Mouse (Mus musculus): ENCODE data around the gene Itgb3.
"Not testable (repeated sequence)": the region's sequence is repeated elsewhere in the genome, so short reads cannot be mapped to it uniquely, and the experiment has no call there.

Itgb3 gene

DNA sequence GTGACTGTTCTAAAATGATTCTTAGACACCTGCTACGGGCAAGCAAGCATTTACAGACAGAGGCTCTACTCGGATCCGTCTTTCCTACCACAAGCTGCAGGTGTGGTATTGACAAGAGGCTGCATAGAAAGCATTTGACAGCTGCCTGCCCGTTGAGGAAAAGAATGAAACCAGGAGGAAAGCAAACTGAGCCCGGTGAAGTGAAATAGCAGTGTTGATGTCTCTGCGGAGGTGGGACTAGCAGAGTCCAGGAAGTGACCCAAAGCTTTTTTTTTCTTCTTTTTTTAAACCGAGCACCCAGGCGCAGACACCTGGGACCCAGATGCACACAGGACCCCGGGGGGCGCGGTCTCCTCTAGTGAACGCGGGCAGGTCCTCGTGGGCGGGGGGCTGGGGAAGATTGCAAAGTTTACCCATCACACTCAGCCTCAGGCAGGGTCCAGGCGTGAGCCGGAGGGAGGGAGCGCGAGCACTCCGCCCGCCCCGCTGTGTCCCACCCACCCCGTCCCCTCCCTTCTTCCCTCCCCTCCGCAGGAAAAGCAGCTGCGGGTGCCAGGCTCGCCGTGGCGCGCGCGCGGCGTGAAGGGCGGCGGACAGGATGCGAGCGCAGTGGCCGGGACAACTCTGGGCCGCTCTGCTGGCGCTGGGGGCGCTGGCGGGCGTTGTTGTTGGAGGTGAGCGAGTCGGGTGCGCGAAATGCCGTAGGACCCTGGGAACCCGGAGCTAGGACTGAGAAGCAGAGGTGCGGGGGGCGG, at the start of gene Itgb3:
Itgb3 (plus strand) TSS at position 510 of the 755 bp plus-strand sequence.
- DNase-seq (ENCODE audit: low spot score) = peak; percentile 81

DNA sequence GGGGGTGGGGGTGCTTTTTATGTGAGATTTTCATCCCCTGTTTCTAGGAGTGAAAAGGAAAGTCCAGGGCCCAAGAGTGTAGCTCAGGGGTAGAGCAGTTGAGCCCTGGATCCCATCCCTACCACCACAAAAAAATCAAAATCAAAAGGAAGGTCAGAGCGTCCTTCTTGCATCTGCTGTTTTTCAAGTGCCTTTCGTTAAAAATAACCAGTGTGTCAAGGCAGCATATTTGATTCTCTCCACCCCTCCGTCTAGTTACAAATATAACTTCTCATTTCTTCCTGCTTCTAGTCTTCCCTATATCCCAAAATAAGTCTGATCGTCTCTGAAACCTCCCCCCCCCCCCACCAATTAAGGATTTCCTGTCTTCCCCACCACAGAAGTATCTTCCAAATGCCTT, 49.7 kb upstream of the Itgb3 start:
- no peak for DNase-seq (ENCODE audit: low spot score)

GRCm38 (mm10) chr11:104558651-104559403, 49.0 kb upstream of the Itgb3 start:
- no peak for DNase-seq (ENCODE audit: low spot score)

- DNase-seq (ENCODE audit: low spot score) = no peak
Measured at GRCm38 (mm10) chr11:104560971-104561370, 46.8 kb upstream of the Itgb3 start.

DNA sequence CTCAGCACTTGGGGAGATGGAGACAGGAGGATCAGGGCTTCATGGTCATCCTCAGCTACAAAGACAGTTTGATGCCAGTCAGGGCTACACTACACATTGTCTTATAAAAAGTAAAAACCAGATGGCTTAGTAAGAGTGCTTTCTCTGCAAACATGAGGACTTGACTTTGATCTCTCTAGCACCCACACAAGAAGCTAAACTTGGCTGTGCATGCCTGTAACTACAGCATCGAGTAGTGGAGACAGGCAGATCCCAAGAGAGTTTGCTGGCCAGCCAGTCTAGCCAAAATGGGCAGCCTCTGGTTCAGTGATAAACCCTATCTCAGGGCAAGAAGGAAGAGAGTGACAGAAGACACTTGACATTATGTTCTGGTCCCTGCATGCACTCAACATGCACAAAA, 44.3 kb upstream of the Itgb3 start:
- DNase-seq (ENCODE audit: low spot score) = no peak

DNA sequence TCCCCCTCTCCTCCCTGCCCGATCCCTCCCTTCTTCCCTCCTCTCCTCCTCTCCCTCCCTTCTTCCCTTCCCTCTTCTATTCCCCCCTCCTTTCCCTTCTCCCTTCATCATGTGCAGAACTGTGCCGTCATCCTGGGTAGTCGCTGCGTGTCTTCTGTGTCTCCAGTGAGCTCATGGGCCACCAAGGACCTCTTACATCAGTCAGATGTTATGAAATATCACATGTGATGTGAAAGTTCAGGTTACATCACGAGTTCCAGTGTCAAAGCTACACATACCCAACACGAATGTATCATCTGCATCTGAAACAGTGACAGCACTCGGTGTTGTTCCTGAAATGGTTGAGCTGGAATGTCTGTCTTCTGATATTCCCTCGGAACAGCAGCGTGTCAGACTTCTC, 42.6 kb upstream of the Itgb3 start:
- no peak for DNase-seq (ENCODE audit: low spot score)

DNA sequence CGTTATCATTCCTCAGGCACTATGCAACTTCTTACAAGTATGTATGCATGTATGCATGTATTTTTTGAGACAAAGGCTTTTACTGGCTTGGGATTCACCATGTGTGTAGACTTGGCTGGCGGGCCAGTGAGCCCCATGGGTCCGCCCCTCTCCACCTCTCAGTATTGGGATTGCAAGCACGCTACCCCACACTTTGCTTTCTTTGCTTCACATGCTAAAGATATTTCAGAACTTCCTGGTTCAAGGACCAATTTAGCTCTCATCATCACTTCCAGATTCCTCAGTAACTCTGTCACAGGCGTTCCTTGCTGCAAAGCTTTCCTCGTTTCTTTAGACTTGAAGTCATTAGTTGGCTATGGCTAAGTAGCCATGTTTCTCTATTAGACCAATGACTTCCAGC, 41.7 kb upstream of the Itgb3 start:
- DNase-seq (ENCODE audit: low spot score) = no peak

DNA sequence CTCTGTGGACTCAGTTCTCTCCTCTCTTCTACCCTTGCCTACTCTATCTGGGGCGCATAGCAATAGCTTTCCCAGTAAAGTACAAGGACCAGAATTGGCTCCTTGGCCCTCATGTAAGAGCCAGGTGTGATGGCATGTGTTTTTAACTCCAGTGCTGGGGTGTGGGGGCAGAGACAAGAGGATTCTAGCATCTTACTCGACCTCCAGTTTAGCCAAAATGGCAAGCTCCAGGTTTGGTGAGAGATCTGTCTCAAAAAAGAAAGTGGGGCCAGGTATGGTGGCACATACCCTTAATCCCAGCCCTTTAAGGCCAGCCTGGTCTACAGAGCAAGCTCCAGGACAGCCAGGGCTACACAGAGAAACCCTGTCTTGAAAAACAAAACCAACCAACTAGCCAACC, 41.0 kb upstream of the Itgb3 start:
- no peak for DNase-seq (ENCODE audit: low spot score)

DNA sequence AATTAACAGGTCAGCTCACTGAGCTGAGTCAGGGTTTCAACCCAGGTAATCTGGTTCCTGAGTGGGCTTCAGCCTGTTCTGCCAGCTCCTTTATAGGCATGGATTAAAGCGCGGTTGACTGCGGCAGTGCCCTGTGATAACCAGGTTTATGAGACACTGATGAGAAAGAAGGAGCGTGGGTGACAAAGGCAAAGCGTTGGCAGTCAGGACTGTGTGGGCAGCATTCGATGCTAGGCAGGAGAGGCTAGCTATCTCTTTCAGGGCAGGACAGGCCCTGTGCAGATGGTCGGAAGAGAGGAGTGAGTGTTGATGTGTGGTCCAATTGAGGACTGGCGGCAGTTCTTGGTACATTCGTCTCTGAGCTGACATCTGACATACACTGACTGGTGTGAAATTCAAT, 40.1 kb upstream of the Itgb3 start:
- no peak for DNase-seq (ENCODE audit: low spot score)

DNA sequence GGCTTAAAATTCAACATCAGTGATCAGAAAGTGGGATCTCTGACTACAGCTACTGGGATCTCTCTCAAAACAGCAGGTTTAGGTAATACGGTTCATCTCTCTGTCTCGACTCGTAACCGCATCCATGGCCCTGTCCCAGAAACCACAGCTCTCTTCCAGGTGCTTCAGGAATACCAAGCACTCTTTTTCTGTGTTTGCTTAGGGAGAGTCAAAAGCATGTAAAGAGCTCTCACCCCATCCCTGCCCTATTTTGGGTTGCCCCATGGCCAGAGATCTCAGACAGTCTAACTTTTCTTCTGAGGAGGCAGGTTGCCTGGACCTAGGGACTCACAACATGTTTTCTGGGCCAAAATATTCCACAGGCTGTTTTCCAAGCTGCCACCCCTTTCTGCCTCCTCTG, 39.5 kb upstream of the Itgb3 start:
- no peak for DNase-seq (ENCODE audit: low spot score)

DNA sequence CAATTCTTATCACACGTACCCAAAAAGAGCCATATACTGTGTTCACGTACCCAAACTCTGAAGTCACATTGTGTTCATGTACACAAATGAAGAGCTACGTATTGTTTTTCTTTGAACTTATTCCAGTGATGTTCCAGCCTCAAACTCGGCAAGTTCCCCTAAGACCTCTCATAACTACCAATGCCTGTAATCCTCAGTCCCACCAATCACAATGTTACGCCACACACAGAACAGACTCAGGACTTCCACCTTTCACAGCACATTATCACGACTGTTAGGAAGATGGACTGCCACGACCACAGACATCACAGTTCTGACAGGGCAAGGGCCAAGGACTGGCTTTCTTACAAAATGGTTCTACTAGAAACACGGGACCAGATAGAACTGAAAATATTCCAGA, 37.3 kb upstream of the Itgb3 start:
- not testable (repeated sequence) for DNase-seq (ENCODE audit: low spot score)

- peak; percentile 54 for DNase-seq (ENCODE audit: low spot score)
Measured at GRCm38 (mm10) chr11:104571373-104571772, 36.4 kb upstream of the Itgb3 start.

DNA sequence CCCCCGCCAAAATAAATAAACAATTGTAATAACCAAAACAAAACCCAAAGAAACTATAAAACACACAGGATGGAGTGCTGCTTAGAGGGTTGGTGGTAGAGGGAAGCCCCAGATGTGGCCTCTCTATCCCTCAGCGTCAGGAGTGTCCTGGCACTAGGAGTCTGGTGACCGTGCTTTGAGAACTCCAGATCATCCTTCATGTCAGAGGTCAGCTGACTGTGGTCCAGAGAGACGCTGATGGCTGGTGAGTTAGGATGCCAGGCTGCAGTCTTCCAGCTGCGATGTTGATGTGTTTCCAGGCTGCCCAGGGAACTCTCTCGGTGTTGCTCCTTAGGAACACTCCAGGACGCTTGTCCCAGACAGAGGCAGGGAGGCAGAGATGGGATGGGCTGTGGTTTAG, 35.7 kb upstream of the Itgb3 start:
- DNase-seq (ENCODE audit: low spot score) = peak; percentile 22

GRCm38 (mm10) chr11:104572566-104572965, 35.2 kb upstream of the Itgb3 start:
- DNase-seq (ENCODE audit: low spot score) = no peak

DNA sequence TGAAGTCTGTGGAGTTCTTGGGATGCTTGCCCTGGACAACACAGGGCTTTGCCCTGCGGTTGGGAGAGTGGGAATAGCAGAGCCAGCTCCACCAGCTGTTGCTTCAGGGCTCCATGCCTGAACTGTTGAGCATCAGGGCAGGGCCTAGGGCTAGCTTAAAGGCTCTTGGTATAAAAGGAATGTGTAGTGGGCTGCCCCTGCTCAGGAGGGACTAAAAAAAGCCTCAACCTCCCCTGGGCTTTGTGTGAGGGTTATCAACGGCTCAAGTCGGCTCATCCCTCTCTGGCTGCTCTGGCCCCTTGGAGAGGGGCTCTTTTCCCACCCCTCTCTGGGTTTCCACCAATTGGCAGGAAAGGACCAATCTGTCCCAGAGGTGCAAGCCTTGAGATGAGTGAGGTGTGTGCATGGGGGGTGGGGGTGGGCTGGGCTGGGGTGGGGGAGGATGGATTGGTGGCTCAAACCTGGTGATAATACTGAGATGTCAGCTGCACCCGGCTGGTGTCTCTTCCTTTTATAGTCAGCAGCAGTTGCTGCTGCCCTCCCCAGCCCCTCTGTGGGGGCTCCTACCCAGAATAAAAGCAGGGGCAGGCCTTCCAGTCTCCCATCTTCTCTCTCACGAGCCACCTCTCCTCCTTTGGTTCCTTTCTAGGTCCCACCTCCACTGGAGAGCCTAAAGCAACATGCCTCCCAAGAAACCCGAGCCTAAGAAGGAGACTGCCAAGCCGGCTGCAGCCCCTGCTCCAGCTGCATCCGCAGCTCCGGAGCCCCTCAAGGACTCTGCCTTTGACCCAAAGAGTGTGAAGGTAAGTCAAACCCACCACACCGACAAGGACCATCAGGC, 30.8 kb upstream of the Itgb3 start:
- DNase-seq (ENCODE audit: low spot score) = no peak

DNA sequence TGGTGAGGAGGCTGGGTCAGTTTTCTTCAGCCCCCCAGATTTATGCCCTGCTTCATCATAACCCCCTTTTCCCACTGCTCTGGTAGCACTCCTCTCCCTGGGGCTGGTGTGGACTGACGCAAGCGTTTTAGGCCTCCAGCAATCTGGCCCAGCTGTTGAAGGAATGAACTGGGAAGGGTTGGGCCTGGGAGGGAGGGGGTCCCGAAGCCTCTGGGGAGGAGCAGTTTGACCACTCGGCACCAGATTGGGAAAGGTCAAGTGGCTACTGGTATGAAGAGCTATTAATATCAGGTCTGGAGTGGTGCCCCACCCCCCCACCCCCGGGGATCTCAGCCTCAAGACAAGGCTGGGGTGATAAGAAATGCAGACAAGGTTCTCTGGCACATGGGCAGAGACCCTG, 29.7 kb upstream of the Itgb3 start:
- DNase-seq (ENCODE audit: low spot score) = no peak

DNA sequence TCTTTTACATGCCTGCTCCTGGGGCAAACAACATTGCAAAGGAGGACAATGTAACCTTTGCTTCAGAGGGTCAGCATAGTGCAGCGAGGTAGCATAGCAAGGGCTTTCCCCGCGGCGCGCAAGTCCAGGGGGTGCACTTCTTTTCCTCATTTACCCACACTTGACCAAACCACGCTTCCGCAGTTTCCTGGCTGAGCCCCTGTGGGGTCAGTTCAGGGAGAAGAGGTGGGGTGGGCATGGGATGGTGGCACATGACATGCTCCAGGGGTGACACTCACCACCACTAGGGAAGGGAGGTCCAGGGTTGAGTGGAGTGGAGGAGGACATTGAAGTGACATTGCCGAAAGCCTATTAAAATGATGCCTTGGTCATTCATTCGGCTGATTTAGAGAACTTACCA, 28.7 kb upstream of the Itgb3 start:
- DNase-seq (ENCODE audit: low spot score) = no peak

DNA sequence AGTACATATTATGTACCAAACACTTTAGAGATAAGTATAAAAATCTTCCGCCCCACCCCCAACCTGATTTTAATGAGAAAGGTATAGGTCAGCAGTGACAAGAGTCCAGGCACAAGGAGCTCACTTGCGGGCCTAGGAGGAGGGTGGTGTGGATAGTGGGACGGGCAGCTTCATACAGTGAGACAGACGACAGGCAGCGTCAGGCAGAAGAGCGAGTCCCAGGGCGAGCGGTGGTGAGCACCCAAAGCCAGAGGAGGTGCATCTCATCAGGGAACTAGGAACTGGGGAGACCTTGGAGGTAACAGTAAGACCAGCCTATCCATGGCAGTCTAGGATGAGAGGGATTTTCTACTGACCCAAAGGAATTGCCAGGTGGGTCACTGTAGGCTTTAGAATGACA, 28.2 kb upstream of the Itgb3 start:
- no peak for DNase-seq (ENCODE audit: low spot score)

- no peak for DNase-seq (ENCODE audit: low spot score)
Measured at GRCm38 (mm10) chr11:104580091-104580490, 27.7 kb upstream of the Itgb3 start.

DNA sequence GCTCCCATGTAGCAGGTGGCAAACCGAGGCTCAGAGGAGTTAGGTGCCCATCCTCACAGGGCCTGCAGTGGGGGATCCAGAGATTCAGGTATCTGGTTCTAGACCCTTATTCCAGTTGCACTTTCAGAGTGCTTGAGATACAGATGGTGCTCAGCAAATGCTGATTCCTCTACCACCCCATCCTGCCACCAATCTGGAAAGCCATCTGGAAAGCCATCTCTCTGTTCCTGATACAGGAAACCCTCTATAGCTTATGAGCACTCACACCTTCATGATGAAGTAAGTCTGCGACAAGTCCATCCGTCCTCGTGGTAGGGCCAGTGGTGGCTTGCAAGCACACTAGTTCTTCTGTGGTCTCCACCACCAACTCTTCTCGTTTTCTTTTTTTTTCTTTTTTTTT, 27.2 kb upstream of the Itgb3 start:
- DNase-seq (ENCODE audit: low spot score) = no peak

DNA sequence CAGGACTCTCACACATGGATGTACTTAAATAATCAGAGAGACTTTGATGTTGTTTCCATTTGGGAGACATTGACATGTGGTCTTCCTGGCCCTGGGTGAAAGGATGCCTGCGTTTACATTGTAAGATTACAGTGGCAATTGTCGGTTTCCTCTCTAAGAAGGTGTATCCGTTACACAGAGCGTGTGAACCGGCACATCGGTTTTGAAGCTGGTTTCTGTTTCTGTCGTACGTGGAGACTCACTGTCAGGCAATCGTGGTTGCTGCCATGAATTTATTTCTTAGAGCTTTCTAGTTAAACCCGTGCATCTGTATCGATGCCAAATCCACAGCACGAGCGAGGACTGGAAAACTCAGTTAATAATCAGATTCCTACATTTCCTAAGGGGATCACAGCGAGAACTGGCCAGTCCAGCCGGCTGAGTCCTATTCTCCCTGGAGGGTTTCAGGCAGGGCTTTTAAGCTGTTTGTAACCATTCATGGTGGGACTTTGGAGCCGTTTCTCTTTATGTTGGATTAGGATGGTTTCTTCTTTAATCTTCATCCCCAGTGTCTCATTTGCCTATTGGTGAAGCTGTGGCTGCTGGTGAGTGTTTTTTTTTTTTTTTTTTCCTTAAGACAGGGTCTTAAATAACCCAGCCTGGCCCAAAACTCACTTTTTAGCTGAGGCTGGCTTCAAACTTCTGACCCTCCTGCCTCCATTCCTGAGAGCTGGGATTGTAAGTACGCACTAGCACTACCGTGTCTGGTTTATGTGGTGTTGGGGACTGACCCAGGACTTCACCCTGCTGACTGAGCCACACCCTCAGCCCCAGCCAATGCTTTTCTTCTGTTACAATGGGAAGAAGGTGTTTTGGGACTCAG, 26.1 kb upstream of the Itgb3 start:
- no peak for DNase-seq (ENCODE audit: low spot score)

GRCm38 (mm10) chr11:104582308-104582606, 25.5 kb upstream of the Itgb3 start:
- no peak for DNase-seq (ENCODE audit: low spot score)
